Mouse (Mus musculus): ENCODE data around the gene Npc1l1. TPM values are rescaled to one million over a fixed set of nuclear protein-coding genes. Genes with fewer than 3 reads are reported as not detected.

Gene Npc1l1
- polyA plus RNA-seq, 1 experiment = 0.45 TPM

GRCm38 (mm10) chr11:6219967-6220366 is 10.0 kb downstream of the Npc1l1 start:
- H3K4me3 ChIP-seq (ENCODE audit: low read depth, low read length) = no peak overlapping the region
- no peaks in the 10 kb centered on the region for H3K9me3 ChIP-seq (replicated peaks; ENCODE audit: control insufficient read depth, insufficient read depth, low read length, poor library complexity, severe bottlenecking)
- no peak overlapping the region for H3K9ac ChIP-seq (ENCODE audit: low read depth, poor library complexity, severe bottlenecking)
- H3K27ac ChIP-seq (ENCODE audit: insufficient read depth, low read length) = no peak overlapping the region
- TF ChIP-seq CTCF (IDR thresholded peaks at IDR 0.05; ENCODE audit: low read depth, low read length) (no peak), EP300 (IDR thresholded peaks at IDR 0.05; ENCODE audit: insufficient read depth, low read depth, low read length) (no peak), POLR2A (IDR thresholded peaks at IDR 0.05; ENCODE audit: insufficient read depth, low read length) (no peak)
- no peaks in the 10 kb centered on the region for H3K36me3 ChIP-seq (ENCODE audit: control insufficient read depth, insufficient read depth, low read length, poor library complexity, severe bottlenecking)
- no peaks in the 10 kb centered on the region for H3K27me3 ChIP-seq (ENCODE audit: control insufficient read depth, insufficient read depth, low read length, poor library complexity, severe bottlenecking)
- H3K4me1 ChIP-seq (ENCODE audit: control insufficient read depth, insufficient read depth, low read length) = no peaks in the 10 kb centered on the region

- no peak for TF ChIP-seq POLR2A (IDR thresholded peaks at IDR 0.05; ENCODE audit: insufficient read depth, low read length)
- TF ChIP-seq EP300 (IDR thresholded peaks at IDR 0.05; ENCODE audit: insufficient read depth, low read depth, low read length) = no peak
- no peak for TF ChIP-seq CTCF (IDR thresholded peaks at IDR 0.05; ENCODE audit: low read depth, low read length)
- Histone ChIP-seq H3K27ac (ENCODE audit: insufficient read depth, low read length) (no peak overlapping the region), H3K9ac (ENCODE audit: low read depth, poor library complexity, severe bottlenecking) (no peak overlapping the region), H3K4me3 (ENCODE audit: low read depth, low read length) (no peak overlapping the region), H3K9me3 (replicated peaks; ENCODE audit: control insufficient read depth, insufficient read depth, low read length, poor library complexity, severe bottlenecking) (no peaks in the 10 kb centered on the region), H3K36me3 (ENCODE audit: control insufficient read depth, insufficient read depth, low read length, poor library complexity, severe bottlenecking) (no peaks in the 10 kb centered on the region), H3K27me3 (ENCODE audit: control insufficient read depth, insufficient read depth, low read length, poor library complexity, severe bottlenecking) (no peaks in the 10 kb centered on the region), H3K4me1 (ENCODE audit: control insufficient read depth, insufficient read depth, low read length) (no peaks in the 10 kb centered on the region)
These were observed 11.6 kb downstream of the Npc1l1 start for GRCm38 (mm10) chr11:6218189-6218896.

DNA sequence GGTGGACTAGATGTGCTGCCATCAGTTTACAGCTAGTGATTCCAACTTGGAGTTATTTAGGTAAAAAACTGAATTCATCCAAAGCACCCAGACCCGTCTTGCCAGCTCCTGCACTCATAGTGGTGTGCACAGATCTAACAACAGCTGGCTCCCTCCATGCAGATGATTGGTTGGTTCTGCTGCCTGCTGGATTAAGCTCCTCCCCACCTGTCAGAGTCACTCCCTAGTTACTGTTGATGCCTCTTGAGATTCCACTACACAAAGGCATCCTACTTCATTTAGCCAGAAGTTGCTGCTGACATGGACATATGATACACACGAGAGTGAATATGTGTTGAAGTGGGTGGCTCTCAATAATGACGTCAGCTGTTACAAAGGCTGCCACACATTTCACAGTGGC is 13.1 kb downstream of the Npc1l1 start:
- Histone ChIP-seq H3K9me3 (replicated peaks; ENCODE audit: control insufficient read depth, insufficient read depth, low read length, poor library complexity, severe bottlenecking) (no peaks in the 10 kb centered on the region), H3K4me3 (ENCODE audit: low read depth, low read length) (no peak overlapping the region), H3K27ac (ENCODE audit: insufficient read depth, low read length) (no peak overlapping the region), H3K4me1 (ENCODE audit: control insufficient read depth, insufficient read depth, low read length) (no peaks in the 10 kb centered on the region), H3K36me3 (ENCODE audit: control insufficient read depth, insufficient read depth, low read length, poor library complexity, severe bottlenecking) (no peaks in the 10 kb centered on the region), H3K27me3 (ENCODE audit: control insufficient read depth, insufficient read depth, low read length, poor library complexity, severe bottlenecking) (no peaks in the 10 kb centered on the region), H3K9ac (ENCODE audit: low read depth, poor library complexity, severe bottlenecking) (no peak overlapping the region)
- TF ChIP-seq EP300 (IDR thresholded peaks at IDR 0.05; ENCODE audit: insufficient read depth, low read depth, low read length) (no peak), POLR2A (IDR thresholded peaks at IDR 0.05; ENCODE audit: insufficient read depth, low read length) (no peak), CTCF (IDR thresholded peaks at IDR 0.05; ENCODE audit: low read depth, low read length) (no peak)

- TF ChIP-seq CTCF (IDR thresholded peaks at IDR 0.05; ENCODE audit: low read depth, low read length) = no peak
- no peak for TF ChIP-seq POLR2A (IDR thresholded peaks at IDR 0.05; ENCODE audit: insufficient read depth, low read length)
- no peak for TF ChIP-seq EP300 (IDR thresholded peaks at IDR 0.05; ENCODE audit: insufficient read depth, low read depth, low read length)
- Histone ChIP-seq H3K9me3 (replicated peaks; ENCODE audit: control insufficient read depth, insufficient read depth, low read length, poor library complexity, severe bottlenecking) (peaks cover 2% of the 10 kb centered on the region; the same call in 1 of the 2 replicates), H3K9ac (ENCODE audit: low read depth, poor library complexity, severe bottlenecking) (no peak overlapping the region), H3K27me3 (ENCODE audit: control insufficient read depth, insufficient read depth, low read length, poor library complexity, severe bottlenecking) (no peaks in the 10 kb centered on the region), H3K4me3 (ENCODE audit: low read depth, low read length) (no peak overlapping the region), H3K27ac (ENCODE audit: insufficient read depth, low read length) (no peak overlapping the region), H3K36me3 (ENCODE audit: control insufficient read depth, insufficient read depth, low read length, poor library complexity, severe bottlenecking) (no peaks in the 10 kb centered on the region), H3K4me1 (ENCODE audit: control insufficient read depth, insufficient read depth, low read length) (no peaks in the 10 kb centered on the region)
These were observed 21.8 kb downstream of the Npc1l1 start for GRCm38 (mm10) chr11:6208158-6208557.

GRCm38 (mm10) chr11:6207090-6207489 is 22.9 kb downstream of the Npc1l1 start:
- Histone ChIP-seq H3K27ac (ENCODE audit: insufficient read depth, low read length) (no peak overlapping the region), H3K9ac (ENCODE audit: low read depth, poor library complexity, severe bottlenecking) (no peak overlapping the region), H3K4me1 (ENCODE audit: control insufficient read depth, insufficient read depth, low read length) (no peaks in the 10 kb centered on the region), H3K36me3 (ENCODE audit: control insufficient read depth, insufficient read depth, low read length, poor library complexity, severe bottlenecking) (no peaks in the 10 kb centered on the region), H3K9me3 (replicated peaks; ENCODE audit: control insufficient read depth, insufficient read depth, low read length, poor library complexity, severe bottlenecking) (peaks cover 2% of the 10 kb centered on the region; the same call in 1 of the 2 replicates), H3K27me3 (ENCODE audit: control insufficient read depth, insufficient read depth, low read length, poor library complexity, severe bottlenecking) (no peaks in the 10 kb centered on the region), H3K4me3 (ENCODE audit: low read depth, low read length) (no peak overlapping the region)
- TF ChIP-seq EP300 (IDR thresholded peaks at IDR 0.05; ENCODE audit: insufficient read depth, low read depth, low read length) (no peak), POLR2A (IDR thresholded peaks at IDR 0.05; ENCODE audit: insufficient read depth, low read length) (no peak), CTCF (IDR thresholded peaks at IDR 0.05; ENCODE audit: low read depth, low read length) (no peak)

DNA sequence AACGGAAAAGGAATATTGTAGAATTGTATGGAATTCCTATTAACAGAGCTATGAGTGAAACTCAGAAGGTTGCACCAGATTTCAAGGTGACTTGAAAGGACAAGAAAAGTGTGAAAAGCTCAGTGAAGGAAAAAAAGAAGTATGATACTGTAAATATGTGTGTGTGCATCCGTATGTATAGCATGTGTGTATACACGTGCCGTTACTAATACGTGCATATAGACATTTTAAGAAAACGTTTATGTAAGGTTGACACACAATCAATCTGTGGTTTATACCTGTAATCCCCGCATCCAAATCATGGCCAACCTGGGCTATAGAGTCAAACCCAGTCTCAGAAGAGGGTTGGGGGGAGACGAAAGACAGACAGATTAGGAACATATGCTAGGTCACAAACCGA is 29.4 kb downstream of the Npc1l1 start:
- Histone ChIP-seq H3K36me3 (ENCODE audit: control insufficient read depth, insufficient read depth, low read length, poor library complexity, severe bottlenecking) (no peaks in the 10 kb centered on the region), H3K9me3 (replicated peaks; ENCODE audit: control insufficient read depth, insufficient read depth, low read length, poor library complexity, severe bottlenecking) (no peaks in the 10 kb centered on the region), H3K9ac (ENCODE audit: low read depth, poor library complexity, severe bottlenecking) (peak overlapping the region; percentile 85), H3K4me3 (ENCODE audit: low read depth, low read length) (peak overlapping the region; percentile 76; the same call in 1 of the 2 replicates), H3K27ac (ENCODE audit: insufficient read depth, low read length) (no peak overlapping the region), H3K4me1 (ENCODE audit: control insufficient read depth, insufficient read depth, low read length) (peaks cover 4% of the 10 kb centered on the region), H3K27me3 (ENCODE audit: control insufficient read depth, insufficient read depth, low read length, poor library complexity, severe bottlenecking) (no peaks in the 10 kb centered on the region)
- TF ChIP-seq POLR2A (IDR thresholded peaks at IDR 0.05; ENCODE audit: insufficient read depth, low read length) = no peak
- TF ChIP-seq CTCF (IDR thresholded peaks at IDR 0.05; ENCODE audit: low read depth, low read length) = no peak
- TF ChIP-seq EP300 (IDR thresholded peaks at IDR 0.05; ENCODE audit: insufficient read depth, low read depth, low read length) = no peak
